ENCODE assay signal across 1 mouse cellular context in the genomic region with DNA sequence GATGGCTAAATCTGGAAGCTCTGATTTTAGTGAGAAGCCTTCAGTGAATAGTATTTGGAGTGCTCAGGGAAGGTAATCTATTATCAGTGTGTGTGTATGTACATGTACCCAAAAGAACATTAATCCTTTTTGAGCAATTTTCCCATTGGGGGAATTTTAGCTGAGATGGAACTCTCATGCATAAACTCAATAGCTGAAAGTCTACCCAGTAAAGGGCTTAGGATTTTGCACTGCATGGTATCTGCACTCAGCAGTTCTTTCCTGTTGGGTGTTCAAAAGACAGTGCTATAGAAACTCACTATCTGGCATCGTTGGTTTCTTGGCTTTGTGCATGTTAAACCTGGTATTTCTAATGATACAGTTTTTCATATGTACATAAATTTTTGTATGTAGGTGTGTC.
TF ChIP-seq lines count a peak whose summit lies in the region.

No protein-coding gene starts in this region.

TF ChIP-seq in MEL, 35 proteins besides CTCF, POLR2A, EP300 and RAD21 (continued from another document):
- TF ChIP-seq GATA1 (IDR thresholded peaks at IDR 0.05; ENCODE audit: low read depth, low read length) (no peak), POLR2AphosphoS5 (IDR thresholded peaks at IDR 0.05; ENCODE audit: borderline replicate concordance, low read depth, low read length) (no peak; the same call in 1 of the 2 replicates), E2F4 (IDR thresholded peaks at IDR 0.05; ENCODE audit: borderline replicate concordance, low read depth, low read length) (no peak), MAFK (IDR thresholded peaks at IDR 0.05; ENCODE audit: borderline replicate concordance, low read depth, low read length) (no peak)
